Comparison of ENCODE assay signal across 19 mouse cellular contexts in genomic region chr5:116416208-116416607, GRCm38 (mm10). TPM values are rescaled to one million over a fixed set of nuclear protein-coding genes. Genes with fewer than 3 reads are reported as not detected.
DNase-seq lines count a peak whose midpoint lies in the region; ATAC-seq lines count a peak whose summit lies in the region.
"Had no signal": no experiment of that assay in that cellular context is flagged by ENCODE, and none has a peak within 500 bp of the region (broad histone marks: within the 10 kb centered on the region; RNA-seq: fewer than 3 reads in every experiment).

No protein-coding gene starts in this region.

- no peak overlapping the region for H3K9ac ChIP-seq in forebrain, embryonic 15.5 days (replicated peaks)
- peak overlapping the region; percentile 25; the same call in 1 of the 2 replicates for H3K9ac ChIP-seq in heart, embryonic 16.5 days (ENCODE audit: low read length)
- H3K9ac ChIP-seq in midbrain, embryonic 13.5 days (replicated peaks) = no peak overlapping the region
- no peak overlapping the region for H3K9ac ChIP-seq in midbrain, embryonic 16.5 days (ENCODE audit: low read depth, low read length)
- H3K9ac ChIP-seq: hindbrain, embryonic 14.5 days; liver, embryonic 15.5 days had no signal

- no peaks in the 10 kb centered on the region for H3K9me3 ChIP-seq in forebrain, embryonic 10.5 days
- H3K9me3 ChIP-seq in forebrain, embryonic 15.5 days = no peaks in the 10 kb centered on the region
- no peaks in the 10 kb centered on the region for H3K9me3 ChIP-seq in heart, embryonic 16.5 days (replicated peaks; ENCODE audit: control insufficient read depth, low read length)
- no peaks in the 10 kb centered on the region for H3K9me3 ChIP-seq in midbrain, embryonic 13.5 days
- no peaks in the 10 kb centered on the region for H3K9me3 ChIP-seq in midbrain, embryonic 16.5 days (replicated peaks; ENCODE audit: control insufficient read depth, low read length, poor library complexity, severe bottlenecking)
- H3K9me3 ChIP-seq: liver, embryonic 15.5 days had no signal

- 0 out of 2 replicates have a peak, but pooled peaks cover 5% of the 10 kb centered on the region for H3K36me3 ChIP-seq in forebrain, embryonic 10.5 days (replicated peaks)
- no peaks in the 10 kb centered on the region for H3K36me3 ChIP-seq in forebrain, embryonic 15.5 days
- H3K36me3 ChIP-seq in heart, embryonic 16.5 days (ENCODE audit: control insufficient read depth, insufficient read depth) = peaks cover 11% of the 10 kb centered on the region
- H3K36me3 ChIP-seq in midbrain, embryonic 13.5 days = no peaks in the 10 kb centered on the region
- no peaks in the 10 kb centered on the region for H3K36me3 ChIP-seq in midbrain, embryonic 16.5 days (ENCODE audit: control insufficient read depth, insufficient read depth, low read length)
- H3K36me3 ChIP-seq: liver, embryonic 15.5 days had no signal

- H3K4me2 ChIP-seq in forebrain, embryonic 15.5 days (replicated peaks) = no peak overlapping the region
- peak overlapping the region; percentile 1; the same call in 1 of the 2 replicates for H3K4me2 ChIP-seq in heart, embryonic 16.5 days (ENCODE audit: low read depth, low read length)
- no peak overlapping the region for H3K4me2 ChIP-seq in midbrain, embryonic 13.5 days (replicated peaks)
- no peak overlapping the region for H3K4me2 ChIP-seq in midbrain, embryonic 16.5 days (ENCODE audit: low read length)
- H3K4me2 ChIP-seq: hindbrain, embryonic 14.5 days; liver, embryonic 15.5 days had no signal

- H3K4me1 ChIP-seq in forebrain, embryonic 10.5 days = peaks cover 88% of the 10 kb centered on the region
- peaks cover 22% of the 10 kb centered on the region for H3K4me1 ChIP-seq in forebrain, embryonic 15.5 days
- H3K4me1 ChIP-seq in heart, embryonic 16.5 days (ENCODE audit: control insufficient read depth, insufficient read depth, low read length) = peaks cover 45% of the 10 kb centered on the region
- peaks cover 36% of the 10 kb centered on the region for H3K4me1 ChIP-seq in midbrain, embryonic 13.5 days (replicated peaks)
- H3K4me1 ChIP-seq in midbrain, embryonic 16.5 days (ENCODE audit: control insufficient read depth, insufficient read depth, low read length) = peaks cover 9% of the 10 kb centered on the region
- H3K4me1 ChIP-seq: megakaryocyte, embryonic 14.5 days had no signal

- H3K4me3 ChIP-seq in forebrain, embryonic 10.5 days = peak overlapping the region; percentile 24; the same call in 1 of the 2 replicates
- no peak overlapping the region for H3K4me3 ChIP-seq in forebrain, embryonic 15.5 days
- H3K4me3 ChIP-seq in heart, embryonic 16.5 days (ENCODE audit: low read length) = no peak overlapping the region
- H3K4me3 ChIP-seq in midbrain, embryonic 13.5 days (replicated peaks) = no peak overlapping the region
- no peak overlapping the region for H3K4me3 ChIP-seq in midbrain, embryonic 16.5 days (ENCODE audit: low read depth, low read length)
- H3K4me3 ChIP-seq: liver, embryonic 15.5 days; megakaryocyte, embryonic 14.5 days had no signal

- 0 out of 2 replicates have a peak, but pooled peaks cover 8% of the 10 kb centered on the region for H3K27me3 ChIP-seq in forebrain, embryonic 10.5 days (ENCODE audit: poor library complexity, severe bottlenecking)
- H3K27me3 ChIP-seq in forebrain, embryonic 15.5 days = no peaks in the 10 kb centered on the region
- H3K27me3 ChIP-seq in heart, embryonic 16.5 days (ENCODE audit: control insufficient read depth, insufficient read depth, low read length) = no peaks in the 10 kb centered on the region
- H3K27me3 ChIP-seq in midbrain, embryonic 13.5 days = 0 out of 2 replicates have a peak, but pooled peaks cover 7% of the 10 kb centered on the region
- H3K27me3 ChIP-seq in midbrain, embryonic 16.5 days (ENCODE audit: control insufficient read depth, insufficient read depth, low read depth, low read length) = no peaks in the 10 kb centered on the region
- H3K27me3 ChIP-seq: CH12.LX; liver, embryonic 15.5 days; megakaryocyte, embryonic 14.5 days had no signal

- WGBS in forebrain, embryonic 10.5 days = 13% methylated on average over 5 of the region's 5 CpGs
- 6% methylated on average over 5 of the region's 5 CpGs for WGBS in forebrain, embryonic 15.5 days
- WGBS in heart, embryonic 16.5 days = 24% methylated on average over 5 of the region's 5 CpGs
- WGBS in midbrain, embryonic 13.5 days = 5% methylated on average over 5 of the region's 5 CpGs
- WGBS in midbrain, embryonic 16.5 days = 12% methylated on average over 5 of the region's 5 CpGs

- peak overlapping the region; percentile 81 for H3K27ac ChIP-seq in forebrain, embryonic 10.5 days
- no peak overlapping the region for H3K27ac ChIP-seq in forebrain, embryonic 15.5 days (replicated peaks)
- H3K27ac ChIP-seq in heart, embryonic 16.5 days (ENCODE audit: low read length) = peak overlapping the region; percentile 68
- H3K27ac ChIP-seq in midbrain, embryonic 13.5 days = 0 out of 2 replicates have a peak overlapping the region, but pooled peaks have one; percentile 9
- no peak overlapping the region for H3K27ac ChIP-seq in midbrain, embryonic 16.5 days (ENCODE audit: low read length)
- H3K27ac ChIP-seq: hindbrain, embryonic 14.5 days; liver, embryonic 15.5 days had no signal

- no peak for DNase-seq in forebrain, embryonic 10.5 days (ENCODE audit: extremely low spot score, low spot score)
- DNase-seq in heart, adult 8-10 months (ENCODE audit: low spot score) = no peak
- DNase-seq in thymus, postnatal 36 days = no peak
- DNase-seq: adrenal gland, adult 8-10 months; gastrocnemius, postnatal 36 days; kidney, adult 2 months; kidney, postnatal 36 days; left cerebral cortex, postnatal 4 days; right cerebral cortex, postnatal 14 days; thymus, postnatal 14 days had no signal

- ATAC-seq in forebrain, embryonic 15.5 days (replicated peaks) = no peak
- ATAC-seq in heart, embryonic 16.5 days (replicated peaks; ENCODE audit: extremely low read depth, insufficient read depth, low FRiP score) = no peak
- no peak for ATAC-seq in midbrain, embryonic 13.5 days
- no peak for ATAC-seq in midbrain, embryonic 16.5 days
- ATAC-seq in cerebellum, adult (ENCODE audit: insufficient number of reproducible peaks, low FRiP score, low TSS enrichment) = no peak

RNA-seq across cellular contexts. Expression of gene Hspb8, which starts 6.5 kb away (rescaled TPM):
- polyA plus RNA-seq in forebrain, embryonic 10.5 days (2016; fragmentation: Nextera tagmentation; extraction: Ambion mirVana) = 8.5 and 8.6 TPM in 2 replicates
- polyA plus RNA-seq in forebrain, embryonic 15.5 days (2015; fragmentation: Nextera tagmentation; extraction: Ambion mirVana) = 5.6 and 5.7 TPM in 2 replicates
- polyA plus RNA-seq in heart, embryonic 16.5 days (2015; fragmentation: Nextera tagmentation; extraction: Ambion mirVana) = 31.1 and 33.8 TPM in 2 replicates
- total RNA-seq in heart, adult 8-10 months (2022) = 100 to 1,000 TPM; 427 to 604 (median 541) TPM
- 2.9 and 4.3 TPM in 2 replicates for polyA plus RNA-seq in midbrain, embryonic 13.5 days (2015; fragmentation: Nextera tagmentation; extraction: Ambion mirVana)
- 3.7 and 4.2 TPM in 2 replicates for polyA plus RNA-seq in midbrain, embryonic 16.5 days (2015; fragmentation: Nextera tagmentation; extraction: Ambion mirVana)
- total RNA-seq: CH12.LX had no signal

Comparison
In these comparisons a context has a peak if more than half of its experiments do, and no peak if none do; other contexts are left out.
1. H3K27ac ChIP-seq: peak in forebrain, embryonic 10.5 days (single experiment), heart, embryonic 16.5 days (single experiment) and midbrain, embryonic 13.5 days (single experiment); none in forebrain, embryonic 15.5 days (single experiment) and midbrain, embryonic 16.5 days (single experiment).